ENCODE assay signal across 18 mouse cellular contexts in the genomic region with DNA sequence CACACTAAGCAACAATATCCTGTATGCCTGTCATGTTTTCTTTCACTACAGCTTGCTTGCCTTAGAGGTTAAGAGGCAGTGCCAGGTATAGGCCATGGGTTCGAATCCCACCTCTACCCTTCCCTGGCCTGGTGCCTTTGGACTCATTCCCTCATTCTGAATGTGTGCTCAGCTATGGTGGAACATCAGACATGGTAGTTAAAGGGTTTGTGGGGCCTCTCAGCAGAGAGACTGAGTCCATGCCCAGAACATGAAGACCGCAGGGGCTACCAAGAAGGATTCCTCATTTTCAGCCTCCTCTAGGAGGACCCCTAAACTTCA. TPM values are rescaled to one million over a fixed set of nuclear protein-coding genes. Genes with fewer than 3 reads are reported as not detected.
A peak's percentile ranks its signal among the peaks of the same experiment; 100 is the strongest.
DNase-seq lines count a peak whose midpoint lies in the region; ATAC-seq and TF ChIP-seq lines count a peak whose summit lies in the region.
"Had no signal": no experiment of that assay in that cellular context is flagged by ENCODE, and none has a peak within 500 bp of the region (broad histone marks: within the 10 kb centered on the region; RNA-seq: fewer than 3 reads in every experiment).

No protein-coding gene starts in this region.

- no peak for DNase-seq in forebrain, postnatal 0 days
- DNase-seq in forebrain, embryonic 11.5 days (ENCODE audit: low spot score): no peak
- DNase-seq in midbrain, embryonic 10.5 days (ENCODE audit: low spot score): no peak
- no peak for DNase-seq in limb, embryonic 10.5 days (ENCODE audit: low spot score)
- DNase-seq in lung, postnatal 36 days: no peak
- no peak for DNase-seq in testis, postnatal 14 days (ENCODE audit: low spot score)
- DNase-seq: adrenal gland, adult 2 months; kidney, adult 9 months; lung, postnatal 14 days; right cerebral cortex, postnatal 4 days; thymus, adult 2 months had no signal

- no peaks in the 10 kb centered on the region for H3K9me3 ChIP-seq in forebrain, postnatal 0 days (ENCODE audit: low read length)
- no peaks in the 10 kb centered on the region for H3K9me3 ChIP-seq in forebrain, embryonic 11.5 days (ENCODE audit: control insufficient read depth, low read length)
- H3K9me3 ChIP-seq in midbrain, embryonic 13.5 days: no peaks in the 10 kb centered on the region
- no peaks in the 10 kb centered on the region for H3K9me3 ChIP-seq in midbrain, embryonic 10.5 days (replicated peaks)
- H3K9me3 ChIP-seq in limb, embryonic 10.5 days (replicated peaks): no peaks in the 10 kb centered on the region
- H3K9me3 ChIP-seq: embryonic facial prominence, embryonic 12.5 days; limb, embryonic 13.5 days had no signal

- TF ChIP-seq CTCF in forebrain, postnatal 0 days (IDR thresholded peaks at IDR 0.05; ENCODE audit: low read depth): no peak

- peaks cover 14% of the 10 kb centered on the region for H3K36me3 ChIP-seq in forebrain, postnatal 0 days (ENCODE audit: insufficient read depth)
- no peaks in the 10 kb centered on the region for H3K36me3 ChIP-seq in forebrain, embryonic 11.5 days (ENCODE audit: control insufficient read depth, insufficient read depth, low read length)
- H3K36me3 ChIP-seq in midbrain, embryonic 13.5 days: peaks cover 10% of the 10 kb centered on the region
- H3K36me3 ChIP-seq in midbrain, embryonic 10.5 days: no peaks in the 10 kb centered on the region
- peaks cover 67% of the 10 kb centered on the region for H3K36me3 ChIP-seq in limb, embryonic 10.5 days

- H3K27me3 ChIP-seq in forebrain, postnatal 0 days (ENCODE audit: insufficient read depth, low read length): no peaks in the 10 kb centered on the region
- no peaks in the 10 kb centered on the region for H3K27me3 ChIP-seq in forebrain, embryonic 11.5 days (ENCODE audit: control insufficient read depth, insufficient read depth, low read length)
- 0 out of 2 replicates have a peak, but pooled peaks cover 2% of the 10 kb centered on the region for H3K27me3 ChIP-seq in midbrain, embryonic 13.5 days
- peaks cover 7% of the 10 kb centered on the region; the same call in 1 of the 2 replicates for H3K27me3 ChIP-seq in midbrain, embryonic 10.5 days (ENCODE audit: low read depth, poor library complexity, severe bottlenecking)
- H3K27me3 ChIP-seq in limb, embryonic 10.5 days (ENCODE audit: low read depth, poor library complexity, severe bottlenecking): no peaks in the 10 kb centered on the region
- H3K27me3 ChIP-seq: embryonic facial prominence, embryonic 12.5 days; limb, embryonic 13.5 days had no signal

- H3K4me2 ChIP-seq in forebrain, postnatal 0 days (ENCODE audit: low read depth): no peak overlapping the region
- no peak overlapping the region for H3K4me2 ChIP-seq in forebrain, embryonic 11.5 days (ENCODE audit: low read depth, low read length, severe bottlenecking)
- H3K4me2 ChIP-seq in midbrain, embryonic 13.5 days (replicated peaks): no peak overlapping the region
- H3K4me2 ChIP-seq: embryonic facial prominence, embryonic 12.5 days; limb, embryonic 13.5 days; midbrain, embryonic 11.5 days had no signal

- WGBS in forebrain, postnatal 0 days: 95% methylated on average over 2 of the region's 2 CpGs
- 91% methylated on average over 2 of the region's 2 CpGs for WGBS in forebrain, embryonic 11.5 days
- WGBS in midbrain, embryonic 13.5 days: 87% methylated on average over 2 of the region's 2 CpGs
- 94% methylated on average over 2 of the region's 2 CpGs for WGBS in midbrain, embryonic 10.5 days
- whole genome bisulfite sequencing in limb, embryonic 10.5 days: 92% methylated on average over 2 of the region's 2 CpGs

- ATAC-seq in forebrain, postnatal 0 days: no peak
- no peak for ATAC-seq in forebrain, embryonic 11.5 days (replicated peaks; ENCODE audit: low FRiP score)
- ATAC-seq in midbrain, embryonic 13.5 days: no peak
- ATAC-seq: CD4-positive, CD25-positive, alpha-beta regulatory T cell, adult 4 months; inflammation-experienced regulatory T-cells, adult 6 months had no signal

- no peak overlapping the region for H3K9ac ChIP-seq in forebrain, postnatal 0 days
- H3K9ac ChIP-seq in forebrain, embryonic 11.5 days (ENCODE audit: low read length): no peak overlapping the region
- H3K9ac ChIP-seq in midbrain, embryonic 13.5 days (replicated peaks): 0 out of 2 replicates have a peak overlapping the region, but pooled peaks have one; percentile 0
- H3K9ac ChIP-seq: limb, embryonic 13.5 days had no signal

- peak overlapping the region; percentile 29; the same call in 1 of the 2 replicates for H3K27ac ChIP-seq in forebrain, postnatal 0 days (ENCODE audit: low read depth, low read length)
- no peak overlapping the region for H3K27ac ChIP-seq in forebrain, embryonic 11.5 days (ENCODE audit: low read depth, low read length)
- H3K27ac ChIP-seq in midbrain, embryonic 13.5 days: 0 out of 2 replicates have a peak overlapping the region, but pooled peaks have one; percentile 45
- H3K27ac ChIP-seq in midbrain, embryonic 10.5 days (replicated peaks): no peak overlapping the region
- 0 out of 2 replicates have a peak overlapping the region, but pooled peaks have one; percentile 53 for H3K27ac ChIP-seq in limb, embryonic 10.5 days
- H3K27ac ChIP-seq: embryonic facial prominence, embryonic 12.5 days had no signal

- H3K4me1 ChIP-seq in forebrain, postnatal 0 days (ENCODE audit: insufficient read depth): no peaks in the 10 kb centered on the region; the same call in 1 of the 2 replicates
- H3K4me1 ChIP-seq in forebrain, embryonic 11.5 days (replicated peaks; ENCODE audit: control insufficient read depth, insufficient read depth, low read length): no peaks in the 10 kb centered on the region
- H3K4me1 ChIP-seq in midbrain, embryonic 13.5 days (replicated peaks): peaks cover 14% of the 10 kb centered on the region
- peaks cover 15% of the 10 kb centered on the region for H3K4me1 ChIP-seq in midbrain, embryonic 10.5 days
- H3K4me1 ChIP-seq in limb, embryonic 10.5 days: peaks cover 16% of the 10 kb centered on the region
- H3K4me1 ChIP-seq: embryonic facial prominence, embryonic 12.5 days had no signal

- H3K4me3 ChIP-seq in forebrain, postnatal 0 days (ENCODE audit: low read depth, low read length): no peak overlapping the region
- H3K4me3 ChIP-seq in forebrain, embryonic 11.5 days (ENCODE audit: low read depth, low read length): no peak overlapping the region
- no peak overlapping the region for H3K4me3 ChIP-seq in midbrain, embryonic 13.5 days (replicated peaks)
- no peak overlapping the region for H3K4me3 ChIP-seq in midbrain, embryonic 10.5 days
- H3K4me3 ChIP-seq in limb, embryonic 10.5 days: no peak overlapping the region
- H3K4me3 ChIP-seq: embryonic facial prominence, embryonic 12.5 days; limb, embryonic 13.5 days had no signal

RNA-seq across cellular contexts. Expression of a gene that starts 8.8 kb away (rescaled TPM):
- total RNA-seq in forebrain, postnatal 0 days (2014; rRNA removed): 62.6 and 78.2 TPM in 2 replicates
- 51.5 and 52.9 TPM in 2 replicates for polyA plus RNA-seq in forebrain, postnatal 0 days (2015; fragmentation: Nextera tagmentation; extraction: Ambion mirVana)
- 62.6 and 69.0 TPM in 2 replicates for polyA plus RNA-seq in forebrain, embryonic 11.5 days (2014; fragmentation: Nextera tagmentation; extraction: Ambion mirVana)
- 54.4 and 56.7 TPM in 2 replicates for polyA plus RNA-seq in midbrain, embryonic 13.5 days (2015; fragmentation: Nextera tagmentation; extraction: Ambion mirVana)
- polyA plus RNA-seq in midbrain, embryonic 10.5 days (2016; fragmentation: Nextera tagmentation; extraction: Ambion mirVana): 60.5 and 69.8 TPM in 2 replicates
- polyA plus RNA-seq in limb, embryonic 10.5 days (2016; fragmentation: Nextera tagmentation; extraction: Ambion mirVana): 61.3 and 74.8 TPM in 2 replicates

RNA-seq across cellular contexts. Expression of a gene that starts 9.8 kb away (rescaled TPM):
- 76.2 and 106 TPM in 2 replicates for total RNA-seq in forebrain, postnatal 0 days (2014; rRNA removed)
- 47.9 and 71.6 TPM in 2 replicates for polyA plus RNA-seq in forebrain, postnatal 0 days (2015; fragmentation: Nextera tagmentation; extraction: Ambion mirVana)
- 12.4 and 12.8 TPM in 2 replicates for polyA plus RNA-seq in forebrain, embryonic 11.5 days (2014; fragmentation: Nextera tagmentation; extraction: Ambion mirVana)
- polyA plus RNA-seq in midbrain, embryonic 13.5 days (2015; fragmentation: Nextera tagmentation; extraction: Ambion mirVana): 35.5 and 41.2 TPM in 2 replicates
- polyA plus RNA-seq in midbrain, embryonic 10.5 days (2016; fragmentation: Nextera tagmentation; extraction: Ambion mirVana): 9.0 and 12.2 TPM in 2 replicates
- 27.1 and 33.6 TPM in 2 replicates for polyA plus RNA-seq in limb, embryonic 10.5 days (2016; fragmentation: Nextera tagmentation; extraction: Ambion mirVana)
- polyA plus RNA-seq: CD4-positive, CD25-positive, alpha-beta regulatory T cell, adult 4 months; inflammation-experienced regulatory T-cells, adult 6 months had no signal

RNA-seq across cellular contexts. Expression of a gene that starts 38.4 kb away (rescaled TPM):
- 197 and 210 TPM in 2 replicates for total RNA-seq in forebrain, postnatal 0 days (2014; rRNA removed)
- 160 and 186 TPM in 2 replicates for polyA plus RNA-seq in forebrain, postnatal 0 days (2015; fragmentation: Nextera tagmentation; extraction: Ambion mirVana)
- polyA plus RNA-seq in forebrain, embryonic 11.5 days (2014; fragmentation: Nextera tagmentation; extraction: Ambion mirVana): 37.7 and 45.4 TPM in 2 replicates
- polyA plus RNA-seq in midbrain, embryonic 13.5 days (2015; fragmentation: Nextera tagmentation; extraction: Ambion mirVana): 74.7 and 77.5 TPM in 2 replicates
- 39.4 and 44.3 TPM in 2 replicates for polyA plus RNA-seq in midbrain, embryonic 10.5 days (2016; fragmentation: Nextera tagmentation; extraction: Ambion mirVana)
- polyA plus RNA-seq in limb, embryonic 10.5 days (2016; fragmentation: Nextera tagmentation; extraction: Ambion mirVana): 36.3 and 37.0 TPM in 2 replicates

RNA-seq across cellular contexts. Expression of a gene that starts 44.7 kb away (rescaled TPM):
- total RNA-seq in forebrain, postnatal 0 days (2014; rRNA removed): 0.54 and 1.2 TPM in 2 replicates
- polyA plus RNA-seq in forebrain, postnatal 0 days (2015; fragmentation: Nextera tagmentation; extraction: Ambion mirVana): 0.63 and 1.0 TPM in 2 replicates
- polyA plus RNA-seq in forebrain, embryonic 11.5 days (2014; fragmentation: Nextera tagmentation; extraction: Ambion mirVana): 0.28 TPM in 1 of 2 replicates, not detected in the other
- 0.35 and 0.37 TPM in 2 replicates for polyA plus RNA-seq in midbrain, embryonic 13.5 days (2015; fragmentation: Nextera tagmentation; extraction: Ambion mirVana)
- 0.20 TPM in 1 of 2 replicates, not detected in the other for polyA plus RNA-seq in midbrain, embryonic 10.5 days (2016; fragmentation: Nextera tagmentation; extraction: Ambion mirVana)
- not detected in 2 replicates for polyA plus RNA-seq in limb, embryonic 10.5 days (2016; fragmentation: Nextera tagmentation; extraction: Ambion mirVana)
- total RNA-seq: MEL had no signal
- polyA plus RNA-seq: CD4-positive, CD25-positive, alpha-beta regulatory T cell, adult 4 months had no signal

RNA-seq across cellular contexts. Expression of a gene that starts 52.4 kb away (rescaled TPM):
- 32.1 and 37.5 TPM in 2 replicates for total RNA-seq in forebrain, postnatal 0 days (2014; rRNA removed)
- polyA plus RNA-seq in forebrain, postnatal 0 days (2015; fragmentation: Nextera tagmentation; extraction: Ambion mirVana): 54.9 and 58.6 TPM in 2 replicates
- 28.0 and 29.4 TPM in 2 replicates for polyA plus RNA-seq in forebrain, embryonic 11.5 days (2014; fragmentation: Nextera tagmentation; extraction: Ambion mirVana)
- 35.5 and 37.6 TPM in 2 replicates for polyA plus RNA-seq in midbrain, embryonic 13.5 days (2015; fragmentation: Nextera tagmentation; extraction: Ambion mirVana)
- 26.2 and 28.8 TPM in 2 replicates for polyA plus RNA-seq in midbrain, embryonic 10.5 days (2016; fragmentation: Nextera tagmentation; extraction: Ambion mirVana)
- polyA plus RNA-seq in limb, embryonic 10.5 days (2016; fragmentation: Nextera tagmentation; extraction: Ambion mirVana): 32.7 and 37.0 TPM in 2 replicates

Comparison
In these comparisons a context has a peak if more than half of its experiments do, and no peak if none do; other contexts are left out.
1. H3K27ac ChIP-seq: peak in forebrain, postnatal 0 days (single experiment), midbrain, embryonic 13.5 days (single experiment) and limb, embryonic 10.5 days (single experiment); none in forebrain, embryonic 11.5 days (single experiment) and midbrain, embryonic 10.5 days (single experiment).